Mouse (Mus musculus): ENCODE results near the gene Ssu72. TPM values are rescaled to one million over a fixed set of nuclear protein-coding genes. Genes with fewer than 3 reads are reported as not detected.
A peak's percentile ranks its signal among the peaks of the same experiment; 100 is the strongest.

The Ssu72 gene
- total RNA-seq, 1 experiment: 129 TPM

DNA sequence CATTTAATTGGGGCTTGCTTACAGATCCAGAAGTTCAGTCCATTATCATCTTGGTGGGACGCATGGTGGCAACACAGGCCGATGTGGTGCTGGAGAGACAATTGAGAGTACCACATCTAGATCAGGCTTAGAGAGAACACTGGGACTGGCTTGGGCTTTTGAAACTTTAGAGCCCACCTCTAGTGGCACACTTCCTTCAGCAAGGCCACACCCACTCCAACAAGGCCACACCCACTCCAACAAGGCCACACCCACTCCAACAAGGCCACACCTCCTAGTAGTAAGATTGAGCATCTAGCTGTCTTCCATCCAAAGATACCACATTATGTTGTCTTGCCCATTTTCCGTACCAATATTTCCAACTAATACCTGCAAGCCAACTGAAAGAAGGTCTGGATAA, 12.2 kb upstream of the Ssu72 start:
- in situ Hi-C loops (cut with MboI; ENCODE audit: low sequenced_read_pairs in 2 of 2, unreplicated experiment in 2 of 2): no loop called here

DNA sequence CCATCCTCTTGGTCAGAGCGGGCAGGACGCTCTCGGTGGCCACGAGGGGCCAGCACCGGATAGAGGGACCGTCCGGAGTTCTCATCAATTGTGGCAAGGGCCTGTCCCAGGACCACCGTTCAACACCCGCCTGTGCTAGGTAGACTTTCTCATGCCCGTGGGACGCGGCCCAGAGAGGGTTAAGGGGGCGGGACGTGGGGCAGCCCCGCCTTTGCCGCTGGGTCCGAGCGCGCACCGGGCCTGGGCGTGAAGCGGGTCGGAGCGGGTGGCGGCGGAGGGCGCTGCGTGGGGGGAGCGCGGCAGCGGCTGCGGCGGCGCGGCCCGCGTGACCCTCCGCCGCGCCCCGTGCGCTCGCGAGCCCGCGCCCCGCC, 10.5 kb upstream of the Ssu72 start, which contains the start of gene Fndc10:
Fndc10 (plus strand) TSS at position 232 of the 371 bp plus-strand sequence.
- TF ChIP-seq ZNF384 (IDR thresholded peaks at IDR 0.05; ENCODE audit: low read depth, low read length) (no peak), HCFC1 (IDR thresholded peaks at IDR 0.05; ENCODE audit: borderline replicate concordance, insufficient read depth, low read length) (peak; percentile 42; the same call in 1 of the 2 replicates), ZC3H11A (IDR thresholded peaks at IDR 0.05; ENCODE audit: borderline replicate concordance, low read depth, low read length) (no peak), MAFK (IDR thresholded peaks at IDR 0.05; ENCODE audit: insufficient read depth, low read depth, low read length) (no peak)
- H3K36me3 ChIP-seq (ENCODE audit: control insufficient read depth, insufficient read depth, low read length, poor library complexity, severe bottlenecking): peaks cover 3% of the 10 kb centered on the region; the same call in 1 of the 2 replicates
- H3K9ac ChIP-seq (ENCODE audit: insufficient read depth, low read depth, low read length, poor library complexity, severe bottlenecking): peak within 1 kb of the TSS; percentile 71
- in situ Hi-C loops (cut with MboI; ENCODE audit: low sequenced_read_pairs in 2 of 2, unreplicated experiment in 2 of 2): no loop called here
- H3K4me3 ChIP-seq (ENCODE audit: insufficient read depth in 1 of 2, low read depth in 1 of 2, low read length in 2 of 2, poor library complexity in 1 of 2, severe bottlenecking in 1 of 2): peak within 1 kb of the TSS; percentile 69 to 84
- peaks cover 0 to 20% of the 10 kb centered on the region in 2 experiments; a peak in 1 of 4 replicates for H3K4me1 ChIP-seq (ENCODE audit: control insufficient read depth in 2 of 2, insufficient read depth in 2 of 2, low read length in 2 of 2, poor library complexity in 1 of 2)
- DNase-seq (ENCODE audit: low read depth, low spot score): peak; percentile 35
- no peak within 1 kb of the TSS; the same call in 1 of the 2 replicates for H3K27ac ChIP-seq (ENCODE audit: insufficient read depth, low read depth, low read length, poor library complexity, severe bottlenecking)
- H3K9me3 ChIP-seq (ENCODE audit: control insufficient read depth, insufficient read depth, low read depth, low read length): no peaks in the 10 kb centered on the region

More for the DNA sequence above, 12.2 kb upstream of the Ssu72 start:
- TF ChIP-seq MAFK (IDR thresholded peaks at IDR 0.05; ENCODE audit: insufficient read depth, low read depth, low read length): no peak
- TF ChIP-seq ZNF384 (IDR thresholded peaks at IDR 0.05; ENCODE audit: low read depth, low read length): no peak
- Histone ChIP-seq H3K9ac (ENCODE audit: insufficient read depth, low read depth, low read length, poor library complexity, severe bottlenecking) (no peak overlapping the region), H3K9me3 (ENCODE audit: control insufficient read depth, insufficient read depth, low read depth, low read length) (no peaks in the 10 kb centered on the region), H3K27ac (ENCODE audit: insufficient read depth, low read depth, low read length, poor library complexity, severe bottlenecking) (no peak overlapping the region), H3K4me3 (ENCODE audit: insufficient read depth in 1 of 2, low read depth in 1 of 2, low read length in 2 of 2, poor library complexity in 1 of 2, severe bottlenecking in 1 of 2) (no peak overlapping the region), H3K36me3 (ENCODE audit: control insufficient read depth, insufficient read depth, low read length, poor library complexity, severe bottlenecking) (peaks cover 3% of the 10 kb centered on the region; the same call in 1 of the 2 replicates), H3K4me1 (ENCODE audit: control insufficient read depth in 2 of 2, insufficient read depth in 2 of 2, low read length in 2 of 2, poor library complexity in 1 of 2) (peaks cover 0 to 16% of the 10 kb centered on the region in 2 experiments; a peak in 1 of 4 replicates)
- no peak for DNase-seq (ENCODE audit: low read depth, low spot score)

DNA sequence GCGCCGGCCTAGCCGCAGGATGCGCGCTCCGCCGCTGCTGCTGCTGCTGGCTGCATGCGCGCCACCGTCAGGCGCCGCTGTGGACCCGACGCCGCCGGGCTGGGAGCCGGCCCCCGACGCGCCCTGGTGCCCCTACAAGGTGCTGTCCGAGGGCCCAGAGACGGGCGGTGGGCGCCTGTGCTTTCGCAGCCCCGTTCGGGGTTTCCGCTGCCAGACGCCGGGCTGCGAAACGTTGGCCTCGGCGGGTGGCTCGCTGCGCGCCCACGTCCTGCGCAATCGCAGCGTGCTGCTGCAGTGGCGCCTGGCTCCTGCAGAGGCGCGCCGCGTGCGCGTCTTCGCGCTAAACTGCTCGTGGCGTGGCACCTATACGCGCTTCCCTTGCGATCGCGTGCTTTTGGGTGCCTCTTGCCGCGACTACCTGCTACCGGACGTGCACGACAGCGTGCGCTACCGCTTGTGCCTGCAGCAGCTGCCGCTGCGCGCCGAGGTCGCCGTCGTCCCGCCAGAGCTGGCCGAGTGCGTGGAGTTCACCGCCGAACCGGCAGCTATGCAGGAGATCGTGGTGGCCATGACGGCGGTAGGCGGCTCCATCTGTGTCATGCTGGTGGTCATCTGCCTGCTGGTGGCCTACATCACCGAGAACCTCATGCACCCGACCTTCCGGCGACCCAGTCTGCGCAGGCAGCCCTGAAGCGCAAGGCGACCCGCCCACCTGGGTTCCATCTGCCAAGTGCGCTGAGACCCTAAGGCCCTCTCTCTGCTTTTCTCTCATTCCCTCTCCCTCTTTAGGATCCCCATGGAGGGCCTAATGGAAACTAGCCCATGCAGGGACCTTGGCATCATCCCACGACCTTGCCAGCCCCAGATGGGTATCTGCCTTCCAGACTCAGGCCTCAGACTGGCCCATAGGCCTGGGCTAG, 9.9 kb upstream of the Ssu72 start:
- H3K4me3 ChIP-seq (ENCODE audit: insufficient read depth in 1 of 2, low read depth in 1 of 2, low read length in 2 of 2, poor library complexity in 1 of 2, severe bottlenecking in 1 of 2): peak overlapping the region; percentile 61 to 84
- H3K9ac ChIP-seq (ENCODE audit: insufficient read depth, low read depth, low read length, poor library complexity, severe bottlenecking): peak overlapping the region; percentile 71
- H3K36me3 ChIP-seq (ENCODE audit: control insufficient read depth, insufficient read depth, low read length, poor library complexity, severe bottlenecking): peaks cover 3% of the 10 kb centered on the region; the same call in 1 of the 2 replicates
- peaks cover 0 to 20% of the 10 kb centered on the region in 2 experiments; a peak in 1 of 4 replicates for H3K4me1 ChIP-seq (ENCODE audit: control insufficient read depth in 2 of 2, insufficient read depth in 2 of 2, low read length in 2 of 2, poor library complexity in 1 of 2)
- no peaks in the 10 kb centered on the region for H3K9me3 ChIP-seq (ENCODE audit: control insufficient read depth, insufficient read depth, low read depth, low read length)
- peak; percentile 19 for DNase-seq (ENCODE audit: low read depth, low spot score)
- TF ChIP-seq MAFK (IDR thresholded peaks at IDR 0.05; ENCODE audit: insufficient read depth, low read depth, low read length) (no peak), HCFC1 (IDR thresholded peaks at IDR 0.05; ENCODE audit: borderline replicate concordance, insufficient read depth, low read length) (no peak), CHD2 (IDR thresholded peaks at IDR 0.05; ENCODE audit: low read depth, low read length) (no peak), ZC3H11A (IDR thresholded peaks at IDR 0.05; ENCODE audit: borderline replicate concordance, low read depth, low read length) (no peak), ZNF384 (IDR thresholded peaks at IDR 0.05; ENCODE audit: low read depth, low read length) (no peak)
- H3K27ac ChIP-seq (ENCODE audit: insufficient read depth, low read depth, low read length, poor library complexity, severe bottlenecking): no peak overlapping the region; the same call in 1 of the 2 replicates
- in situ Hi-C loops (cut with MboI; ENCODE audit: low sequenced_read_pairs in 2 of 2, unreplicated experiment in 2 of 2): no loop called here

DNA sequence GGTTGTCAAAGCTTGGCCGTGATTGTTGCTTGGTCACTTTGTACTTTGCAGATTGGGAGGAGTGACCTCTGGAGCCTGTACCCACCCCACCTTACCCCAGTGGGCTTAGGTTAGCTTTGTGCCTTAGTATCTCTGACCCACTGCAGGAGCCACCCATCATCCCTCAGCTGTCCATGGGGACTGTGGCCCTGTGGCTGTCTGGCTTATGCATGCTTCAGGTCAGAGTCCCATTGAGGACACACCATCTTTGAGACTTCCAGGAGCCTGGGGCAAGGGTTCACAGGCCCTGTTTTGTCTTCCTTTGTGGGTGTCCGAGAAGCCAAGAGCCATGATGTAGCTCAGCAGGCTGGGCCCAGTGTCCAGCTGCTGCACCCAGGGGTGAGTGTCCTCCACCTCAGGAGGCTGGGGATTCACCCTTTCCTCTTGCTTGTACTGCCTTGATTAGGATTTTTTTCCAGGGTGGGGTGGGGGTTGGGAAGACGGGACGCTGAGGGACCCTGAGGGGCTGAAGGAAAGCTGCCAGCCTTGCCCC, 9.0 kb upstream of the Ssu72 start:
- TF ChIP-seq CHD2 (IDR thresholded peaks at IDR 0.05; ENCODE audit: low read depth, low read length): no peak
- TF ChIP-seq ZNF384 (IDR thresholded peaks at IDR 0.05; ENCODE audit: low read depth, low read length): no peak
- no peak for TF ChIP-seq MAFK (IDR thresholded peaks at IDR 0.05; ENCODE audit: insufficient read depth, low read depth, low read length)
- no peak for TF ChIP-seq ZC3H11A (IDR thresholded peaks at IDR 0.05; ENCODE audit: borderline replicate concordance, low read depth, low read length)
- no peak for TF ChIP-seq HCFC1 (IDR thresholded peaks at IDR 0.05; ENCODE audit: borderline replicate concordance, insufficient read depth, low read length)
- in situ Hi-C loops (cut with MboI; ENCODE audit: low sequenced_read_pairs in 2 of 2, unreplicated experiment in 2 of 2): no loop called here
- Histone ChIP-seq H3K4me3 (ENCODE audit: insufficient read depth in 1 of 2, low read depth in 1 of 2, low read length in 2 of 2, poor library complexity in 1 of 2, severe bottlenecking in 1 of 2) (peak overlapping the region; percentile 61 to 84), H3K36me3 (ENCODE audit: control insufficient read depth, insufficient read depth, low read length, poor library complexity, severe bottlenecking) (peaks cover 3% of the 10 kb centered on the region; the same call in 1 of the 2 replicates), H3K27ac (ENCODE audit: insufficient read depth, low read depth, low read length, poor library complexity, severe bottlenecking) (no peak overlapping the region), H3K9ac (ENCODE audit: insufficient read depth, low read depth, low read length, poor library complexity, severe bottlenecking) (peak overlapping the region; percentile 71; the same call in 1 of the 2 replicates), H3K4me1 (ENCODE audit: control insufficient read depth in 2 of 2, insufficient read depth in 2 of 2, low read length in 2 of 2, poor library complexity in 1 of 2) (peaks cover 0 to 20% of the 10 kb centered on the region in 2 experiments; a peak in 1 of 4 replicates), H3K9me3 (ENCODE audit: control insufficient read depth, insufficient read depth, low read depth, low read length) (no peaks in the 10 kb centered on the region)
- no peak for DNase-seq (ENCODE audit: low read depth, low spot score)

Measured in ES-E14 (cell line).